Mouse (Mus musculus) heart, adult 18-20 months (tissue): ENCODE results near the gene Tpr. TPM values are rescaled to one million over a fixed set of nuclear protein-coding genes. Genes with fewer than 3 reads are reported as not detected.

Experiments used
- DNase-seq, 2 experiments: peaks; one replicate each; pipeline ENCODE4 v3.0.0; 2021 to 2022; ENCODE audit warnings: mixed read lengths in 1 of 2
- long read RNA-seq, 2 experiments: library from polyadenylated mRNA; stranded (forward); transcript quantifications; one replicate each; pipeline ENCODE4 v2.0.0; 2021
- total RNA-seq, 2 experiments: library from RNA; stranded (reverse); gene quantifications; 2 replicates each; pipeline ENCODE4 v1.2.3; 2021

Tpr gene
- 100 to 1,000 TPM; 123 to 126 TPM for total RNA-seq
- long read RNA-seq, experiment 1, full-length matches to known transcripts: 9 of 73 reads
- long read RNA-seq, experiment 1, partial matches to known transcripts: 63 of 73 reads
- long read RNA-seq, experiment 1, other reads (novel, unspliced or antisense): 1 of 73 reads
- long read RNA-seq, experiment 2, full-length matches to known transcripts: 7 of 69 reads
- long read RNA-seq, experiment 2, partial matches to known transcripts: 61 of 69 reads
- long read RNA-seq, experiment 2, other reads (novel, unspliced or antisense): 1 of 69 reads

GRCm38 (mm10) chr1:150392638-150393487 lies at the start of gene Tpr, which contains the start of gene Odr4:
Gene Tpr (plus strand): TSS chr1:150392838.
Gene Odr4 (minus strand): TSS chr1:150393080.
- peak; percentile 98 to 99 for DNase-seq

- no peak for DNase-seq
These were observed 31.8 kb upstream of the Tpr start for GRCm38 (mm10) chr1:150360864-150361263.

- DNase-seq: no peak
These were observed 19.7 kb upstream of the Tpr start for GRCm38 (mm10) chr1:150372895-150373294.

- DNase-seq: no peak
These were observed 18.4 kb upstream of the Tpr start for GRCm38 (mm10) chr1:150374247-150374646.

- no peak for DNase-seq
These were observed 8.5 kb upstream of the Tpr start for GRCm38 (mm10) chr1:150384138-150384537.

- peak in 1 of 2 experiments; percentile 38 for DNase-seq
These were observed 5.1 kb upstream of the Tpr start for GRCm38 (mm10) chr1:150387572-150387971.

- DNase-seq: no peak
These were observed 3.1 kb upstream of the Tpr start for GRCm38 (mm10) chr1:150389390-150390129.

- no peak for DNase-seq
These were observed 554 bp upstream of the Tpr start for GRCm38 (mm10) chr1:150391931-150392637.

- no peak for DNase-seq
These were observed 832 bp downstream of the Tpr start for GRCm38 (mm10) chr1:150393488-150393852.

- no peak for DNase-seq
These were observed 3.4 kb downstream of the Tpr start for GRCm38 (mm10) chr1:150396001-150396400.

GRCm38 (mm10) chr1:150403914-150404313 lies 11.3 kb downstream of the Tpr start:
- DNase-seq: no peak

GRCm38 (mm10) chr1:150404555-150404954 lies 11.9 kb downstream of the Tpr start:
- DNase-seq: no peak

- peak in 1 of 2 experiments; percentile 18 for DNase-seq
These were observed 14.6 kb downstream of the Tpr start for GRCm38 (mm10) chr1:150407285-150407684.

- DNase-seq: no peak
These were observed 17.4 kb downstream of the Tpr start for GRCm38 (mm10) chr1:150409996-150410395.

- DNase-seq: no peak
These were observed 23.4 kb downstream of the Tpr start for GRCm38 (mm10) chr1:150416006-150416405.

GRCm38 (mm10) chr1:150418426-150418825 lies 25.8 kb downstream of the Tpr start:
- no peak for DNase-seq

- DNase-seq: peak; percentile 46 to 63
These were observed 33.0 kb downstream of the Tpr start for GRCm38 (mm10) chr1:150425665-150426064.

- no peak for DNase-seq
These were observed 33.6 kb downstream of the Tpr start for GRCm38 (mm10) chr1:150426216-150426615.

GRCm38 (mm10) chr1:150438641-150439040 lies 46.0 kb downstream of the Tpr start:
- DNase-seq: no peak

- DNase-seq: no peak
These were observed 49.1 kb downstream of the Tpr start for GRCm38 (mm10) chr1:150441731-150442130.

- DNase-seq: peak in 1 of 2 experiments; percentile 17
These were observed 66.3 kb downstream of the Tpr start for GRCm38 (mm10) chr1:150458977-150459376.

GRCm38 (mm10) chr1:150459599-150459998 lies 67.0 kb downstream of the Tpr start:
- peak; percentile 17 to 51 for DNase-seq
